Mouse (Mus musculus) cerebellum, adult 2 months (tissue): ENCODE measurements around the gene Lrrc43.

Experiments used
- CTCF ChIP-seq: fragments of 200-500 bp; IDR thresholded peaks from 2 replicates; pipeline ENCODE4 v1.5.1; 2011; ENCODE audit warnings: low read depth, mild to moderate bottlenecking, control low read depth, low read length, moderate library complexity, borderline replicate concordance; ENCODE audit not compliant: insufficient read depth
- POLR2A ChIP-seq: fragments of 200-500 bp; IDR thresholded peaks from 2 replicates; pipeline ENCODE4 v1.6.1; 2011; ENCODE audit warnings: low read length, control low read depth, borderline replicate concordance; ENCODE audit not compliant: insufficient read depth

- TF ChIP-seq CTCF (no peak), POLR2A (no peak)
These were observed at the start of gene Lrrc43, which contains the start of gene Il31 for GRCm38 (mm10) chr5:123489112-123489785.
